Mouse (Mus musculus) lung, adult 2 months (tissue): ENCODE results near the gene Mfap1b. TPM values are rescaled to one million over a fixed set of nuclear protein-coding genes. Genes with fewer than 3 reads are reported as not detected.
A peak's percentile ranks its signal among the peaks of the same experiment; 100 is the strongest.

Experiments used
- DNase-seq: peaks from one replicate; pipeline ENCODE4 v3.0.0; 2022
- H3K4me1 ChIP-seq: fragments of 200-500 bp; 2 replicates; pipeline ENCODE4 v1.6.1; 2011; ENCODE audit warnings: low read length; ENCODE audit not compliant: control insufficient read depth, insufficient read depth
- H3K4me3 ChIP-seq: fragments of 200-500 bp; replicated peaks from 2 replicates; pipeline ENCODE3; 2011; ENCODE audit warnings: low read depth, mild to moderate bottlenecking, control low read depth, low read length; ENCODE audit errors: extremely low read depth
- CTCF ChIP-seq: fragments of 200-500 bp; IDR thresholded peaks from 2 replicates; pipeline ENCODE4 v1.5.1; 2011; ENCODE audit warnings: mild to moderate bottlenecking, low read length, control low read depth; ENCODE audit not compliant: insufficient read depth
- POLR2A ChIP-seq: fragments of 200-500 bp; IDR thresholded peaks from 2 replicates; pipeline ENCODE4 v1.6.1; 2011; ENCODE audit warnings: low read depth, mild to moderate bottlenecking, control low read depth, low read length, borderline replicate concordance; ENCODE audit errors: extremely low read depth
- WGBS: fragments of 180-500 bp; shearing (Covaris S2); methylation state at CpG from one replicate; pipeline ENCODE4 v1.1.7; 2018; 5-methylcytosine and 5-hydroxymethylcytosine counted together
- polyA plus RNA-seq: library from polyadenylated mRNA; depleted of rRNA; stranded (reverse); fragments of >200 nt; gene quantifications from 2 replicates; pipeline ENCODE4 v1.2.3, GENCODE M21; 2012

Mfap1b gene
- polyA plus RNA-seq, 1 experiment: 5.1 TPM

DNA sequence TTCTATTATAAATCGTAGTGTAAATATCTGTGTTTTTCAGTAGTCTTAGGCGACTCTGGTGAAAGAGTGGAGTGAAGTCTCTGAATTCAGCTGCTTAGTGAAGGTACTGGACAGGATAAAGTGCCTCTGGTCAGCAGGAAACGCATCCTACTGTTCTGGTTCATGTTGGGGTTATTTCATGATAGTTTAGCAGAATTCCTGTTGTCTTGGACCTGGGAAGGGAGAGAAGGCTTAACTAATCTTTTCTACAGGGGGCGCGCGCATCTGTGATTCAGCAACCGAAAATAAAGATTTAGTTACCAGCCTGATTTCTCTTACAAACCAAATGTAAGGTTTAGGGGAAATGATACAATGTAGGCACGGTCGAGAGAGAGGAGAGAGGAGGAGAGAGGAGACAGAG lies 25.7 kb downstream of the Mfap1b start:
- no peaks in the 10 kb centered on the region; the same call in 1 of the 2 replicates for H3K4me1 ChIP-seq
- 8% methylated on average over 9 of the region's 9 CpGs for WGBS
- TF ChIP-seq CTCF: no peak
- no peak for TF ChIP-seq POLR2A
- H3K4me3 ChIP-seq: peak overlapping the region; percentile 79
- no peak for DNase-seq

DNA sequence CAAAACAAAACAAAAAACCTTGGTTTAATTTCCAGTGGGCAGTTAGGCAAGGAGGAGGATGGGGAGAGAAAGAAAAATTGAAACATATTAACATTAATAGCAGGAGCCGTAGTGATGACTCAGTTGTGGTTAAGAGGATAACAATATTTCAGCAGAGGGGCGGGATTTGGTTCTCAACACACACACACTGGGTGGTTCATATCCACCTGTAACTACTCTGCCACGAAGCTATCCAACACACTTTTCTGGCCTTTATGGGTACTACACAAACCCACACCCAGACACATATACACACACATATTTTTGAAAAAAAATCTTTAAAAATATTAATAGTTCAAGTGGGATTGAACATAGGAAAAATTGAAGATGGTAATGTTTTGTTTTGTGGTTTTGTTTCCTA lies 26.9 kb downstream of the Mfap1b start:
- Histone ChIP-seq H3K4me1 (peaks cover under 1% of the 10 kb centered on the region; the same call in 1 of the 2 replicates), H3K4me3 (no peak overlapping the region)
- 74% methylated on average over 3 of the region's 3 CpGs for WGBS
- TF ChIP-seq CTCF (no peak), POLR2A (no peak)
- DNase-seq: no peak

DNA sequence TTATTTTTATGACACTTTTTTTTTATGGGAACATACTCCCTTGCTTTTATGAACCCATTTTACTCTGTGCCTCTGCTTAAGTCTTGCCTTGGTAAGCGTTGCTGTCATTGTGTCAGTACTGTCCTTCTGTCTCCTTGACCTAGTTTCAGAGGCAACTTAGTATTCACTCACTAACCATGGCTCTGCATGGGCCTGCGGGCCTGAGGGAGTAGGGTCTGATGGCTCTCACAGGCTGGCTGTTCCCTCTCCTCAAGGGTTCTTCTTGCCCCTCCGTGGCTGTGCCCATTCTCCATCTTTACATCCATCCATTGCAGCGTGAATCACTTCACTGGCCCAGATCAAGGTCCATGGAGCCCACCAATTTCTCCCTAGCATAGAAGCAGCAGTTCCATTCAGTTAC lies 27.4 kb downstream of the Mfap1b start:
- no peak for DNase-seq
- TF ChIP-seq POLR2A (no peak), CTCF (no peak)
- H3K4me3 ChIP-seq: no peak overlapping the region
- WGBS: 85% methylated on average over 4 of the region's 4 CpGs
- H3K4me1 ChIP-seq: peaks cover 2% of the 10 kb centered on the region; the same call in 1 of the 2 replicates

DNA sequence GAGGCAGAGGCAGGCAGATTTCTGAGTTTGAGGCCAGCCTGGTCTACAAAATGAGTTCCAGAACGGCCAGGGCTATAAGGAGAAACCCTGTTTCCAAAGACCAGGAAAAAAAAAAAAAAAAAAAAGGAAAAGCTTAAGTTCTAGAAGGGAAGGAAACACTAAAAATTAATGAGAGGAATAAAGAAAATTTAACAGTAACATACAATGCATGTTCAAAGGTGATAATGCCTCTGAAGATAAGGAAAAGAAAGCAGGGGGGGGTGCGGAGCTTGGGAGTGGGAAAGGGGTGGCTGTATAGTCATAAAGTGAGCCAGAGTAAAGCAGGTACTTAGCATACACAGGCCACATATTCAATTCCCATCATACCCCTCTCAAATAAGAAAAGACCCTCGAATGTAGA lies 28.8 kb downstream of the Mfap1b start:
- DNase-seq: no peak
- 81% methylated on average over 3 of the region's 3 CpGs for WGBS
- Histone ChIP-seq H3K4me1 (0 out of 2 replicates have a peak, but pooled peaks cover 2% of the 10 kb centered on the region), H3K4me3 (no peak overlapping the region)
- TF ChIP-seq POLR2A: no peak
- no peak for TF ChIP-seq CTCF

DNA sequence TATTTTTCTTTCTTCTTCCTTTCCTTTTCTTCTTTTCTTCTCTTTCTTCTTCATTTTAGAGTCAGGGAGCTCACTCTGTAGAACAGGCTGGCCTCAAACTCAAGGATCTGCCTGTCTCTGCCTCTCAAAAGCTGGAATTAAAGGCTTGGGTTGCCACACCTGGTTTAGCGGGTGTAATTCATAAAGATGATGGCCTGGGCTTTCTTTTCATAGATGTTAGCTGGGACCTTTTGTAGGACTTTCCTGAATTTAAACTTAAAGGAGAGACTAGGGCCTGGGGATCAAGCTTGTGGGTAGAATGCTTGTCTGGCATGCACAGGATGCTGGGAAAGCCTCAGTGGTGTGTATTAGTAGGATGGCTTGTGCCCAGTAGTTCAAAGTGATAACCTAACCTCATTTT lies 29.7 kb downstream of the Mfap1b start, which contains the start of gene Ell3:
TSS of gene Ell3 (minus strand) at position 101 of the 400 bp plus-strand sequence.
- no peak for DNase-seq
- WGBS: 94% methylated on average over 1 of the region's 1 CpGs
- no peak within 1 kb of the TSS for H3K4me3 ChIP-seq
- H3K4me1 ChIP-seq: 0 out of 2 replicates have a peak, but pooled peaks cover 2% of the 10 kb centered on the region
- TF ChIP-seq CTCF (no peak), POLR2A (no peak)

DNA sequence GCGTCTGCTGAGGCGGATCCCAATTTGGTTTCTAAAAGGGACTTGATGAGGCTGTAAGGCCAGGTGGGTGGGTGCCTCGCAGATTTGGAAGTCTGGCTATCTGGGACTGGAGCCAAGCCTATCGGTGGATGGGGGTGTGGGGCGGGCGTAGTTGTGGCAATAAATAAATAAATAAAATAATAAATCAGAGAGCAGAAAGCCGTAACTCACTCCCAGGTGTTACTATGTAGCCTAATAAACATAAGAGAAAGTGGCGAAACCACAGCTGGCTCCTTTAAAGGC lies 30.9 kb downstream of the Mfap1b start:
- DNase-seq: no peak
- TF ChIP-seq POLR2A (no peak), CTCF (no peak)
- 8% methylated on average over 8 of the region's 8 CpGs for WGBS
- Histone ChIP-seq H3K4me1 (0 out of 2 replicates have a peak, but pooled peaks cover 2% of the 10 kb centered on the region), H3K4me3 (peak overlapping the region; percentile 19)

DNA sequence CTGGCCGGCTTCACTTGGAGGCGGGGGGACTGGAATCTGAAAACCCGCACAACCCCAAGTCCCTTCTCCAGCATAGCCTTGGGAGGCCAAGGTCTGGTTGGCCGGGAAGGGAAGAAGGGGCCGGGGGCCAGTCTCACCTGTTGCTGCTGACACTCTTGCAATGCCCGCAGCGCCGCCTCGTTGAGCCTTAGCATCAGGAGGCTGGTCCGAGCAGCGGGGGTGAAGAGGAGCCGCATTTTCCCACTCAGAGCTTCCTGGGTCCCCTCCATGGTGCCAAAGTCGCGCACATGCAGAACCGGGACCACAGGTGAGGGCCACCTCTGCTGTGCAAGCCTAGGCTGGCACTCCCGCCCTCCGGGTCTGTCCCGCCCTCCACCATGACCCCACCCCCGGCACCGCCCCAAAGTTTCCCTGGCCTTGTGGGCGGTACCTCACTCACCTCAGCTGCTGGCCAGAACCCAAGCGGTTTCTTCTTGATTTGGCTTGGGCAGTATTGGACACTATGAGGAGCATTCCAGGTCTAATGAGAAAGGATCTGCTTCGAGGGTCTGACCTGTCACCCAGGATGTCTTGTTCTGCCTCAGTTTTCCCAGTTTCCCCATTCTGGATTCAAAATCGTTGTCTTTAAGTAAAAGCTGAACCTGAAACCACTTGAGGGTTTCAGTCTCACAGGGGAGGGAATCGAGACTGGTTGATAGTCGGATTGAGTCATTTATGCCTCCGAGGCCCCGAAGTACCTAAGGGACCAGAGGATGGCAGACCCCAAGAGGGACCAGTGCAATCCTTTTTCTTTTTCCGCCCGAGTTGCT lies 31.4 kb downstream of the Mfap1b start:
- DNase-seq: peak; percentile 84
- Histone ChIP-seq H3K4me3 (peak overlapping the region; percentile 52), H3K4me1 (0 out of 2 replicates have a peak, but pooled peaks cover 2% of the 10 kb centered on the region)
- 2% methylated on average over 30 of the region's 30 CpGs for WGBS
- TF ChIP-seq POLR2A (no peak), CTCF (no peak)

DNA sequence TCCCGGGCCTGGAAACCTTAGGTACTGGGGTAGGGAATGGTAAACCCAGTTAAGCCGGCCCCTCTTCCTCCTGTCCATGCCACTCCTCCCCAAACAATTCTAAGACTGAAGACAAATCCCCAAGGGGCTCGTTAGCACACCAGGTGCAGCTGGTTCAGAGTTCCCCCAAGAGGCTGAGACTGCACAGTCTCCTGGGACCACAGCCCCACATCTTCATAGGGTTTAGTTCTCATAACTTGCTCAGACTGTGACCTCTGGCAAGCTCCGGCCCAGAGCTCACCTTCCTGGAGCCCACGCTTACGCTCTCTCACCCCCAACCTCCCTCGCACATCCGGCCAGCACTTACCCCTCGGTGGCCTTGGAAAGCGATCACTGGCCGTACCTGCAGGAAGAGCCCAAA lies 32.1 kb downstream of the Mfap1b start:
- no peak for DNase-seq

DNA sequence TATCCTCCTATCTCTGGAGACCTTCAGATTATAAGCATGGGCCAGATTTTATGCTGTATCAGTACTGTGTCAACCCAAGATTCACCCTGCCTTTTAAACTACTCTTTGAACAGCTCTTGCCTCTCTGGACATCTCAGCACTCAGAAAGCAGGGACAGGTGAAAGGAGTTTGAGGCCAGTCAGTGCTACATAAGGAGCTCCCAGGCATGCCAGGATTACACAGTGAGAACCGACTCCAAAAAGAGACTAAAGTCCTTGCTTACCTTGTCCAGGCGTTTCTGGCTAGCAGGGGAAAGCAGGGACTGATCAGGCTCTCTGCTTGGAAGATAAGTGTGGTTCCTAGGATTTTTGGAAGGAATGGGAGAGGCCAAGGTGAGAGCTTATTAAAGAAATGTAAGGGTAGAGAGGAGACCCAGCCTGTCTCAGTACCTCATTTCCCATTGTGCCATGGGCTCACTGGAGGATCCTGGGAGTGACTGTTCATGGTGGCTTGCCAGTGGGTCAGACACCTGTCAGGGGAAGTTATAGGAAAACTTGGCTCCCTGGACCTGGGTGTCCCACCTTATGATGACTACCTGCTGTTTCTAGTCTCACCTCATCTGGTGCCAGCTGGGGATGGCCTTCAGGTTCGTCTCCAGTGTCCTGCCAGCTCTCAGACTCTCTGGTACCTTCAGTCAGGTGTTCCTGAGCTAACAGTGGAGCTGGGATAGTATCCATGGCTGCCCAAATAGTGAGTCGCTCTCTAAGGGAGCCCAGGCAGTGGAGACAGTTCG lies 32.8 kb downstream of the Mfap1b start:
- Histone ChIP-seq H3K4me1 (0 out of 2 replicates have a peak, but pooled peaks cover 2% of the 10 kb centered on the region), H3K4me3 (no peak overlapping the region)
- WGBS: 64% methylated on average over 5 of the region's 5 CpGs
- DNase-seq: no peak
- TF ChIP-seq POLR2A (no peak), CTCF (no peak)

More for the DNA sequence above, 32.1 kb downstream of the Mfap1b start:
- WGBS: 12% methylated on average over 11 of the region's 11 CpGs
- Histone ChIP-seq H3K4me1 (0 out of 2 replicates have a peak, but pooled peaks cover 2% of the 10 kb centered on the region), H3K4me3 (peak overlapping the region; percentile 10)
- TF ChIP-seq POLR2A (no peak), CTCF (no peak)
